Mouse (Mus musculus): ENCODE measurements around the gene 4930402H24Rik. TPM values are rescaled to one million over a fixed set of nuclear protein-coding genes. Genes with fewer than 3 reads are reported as not detected.

Gene 4930402H24Rik
- total RNA-seq (2012; rRNA removed) (5.4 and 6.1 TPM in 2 replicates), polyA plus RNA-seq (2012; ENCODE audit: insufficient read depth in 1 of 2, insufficient read length in 2 of 2, low read depth in 1 of 2, low replicate concordance in 2 of 2, missing spikeins in 1 of 2) (1 to 10 TPM in 1 of 2 experiments, not detected in 1; 6.2 TPM)

DNA sequence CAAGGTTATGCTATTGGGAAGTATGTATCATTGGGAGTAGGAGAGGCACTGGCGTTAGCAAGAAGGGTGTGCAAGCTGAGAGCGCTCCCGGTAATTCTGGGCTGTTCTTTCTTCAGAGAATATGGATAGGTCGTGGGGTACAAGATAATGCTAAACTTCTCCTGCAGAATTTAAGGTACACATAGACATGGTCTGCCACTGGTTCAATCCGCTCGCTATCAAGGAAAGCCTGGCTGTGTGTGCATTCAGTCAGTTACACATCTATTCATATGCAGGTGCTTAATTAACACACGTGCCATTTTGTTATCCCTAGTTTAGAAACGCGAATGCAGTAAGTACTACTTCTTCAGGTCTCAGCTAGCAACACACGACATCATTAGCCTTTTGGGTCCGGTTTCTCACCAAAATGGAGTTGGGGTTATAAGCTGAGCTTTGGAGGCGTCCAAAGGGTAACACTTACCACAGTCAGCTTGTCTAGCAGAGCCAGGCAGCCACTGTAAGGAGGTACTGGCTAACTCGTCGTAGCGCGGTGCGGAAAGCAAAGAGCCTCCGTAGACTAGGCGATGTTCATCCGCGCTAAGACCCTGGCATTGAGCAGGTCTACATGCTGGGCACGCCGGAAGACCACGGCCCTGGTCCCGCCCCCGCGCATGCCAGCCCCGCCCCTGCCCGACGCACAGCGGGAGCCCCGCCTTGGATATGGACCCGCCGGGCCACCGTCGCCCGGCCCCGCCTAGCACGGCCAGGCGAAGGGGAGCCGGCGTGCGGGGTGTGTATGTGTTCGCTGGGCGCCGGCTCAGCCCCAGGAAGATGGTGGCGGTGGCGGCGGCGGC is at the start of gene 4930402H24Rik, which contains the start of gene Atrn:
Gene 4930402H24Rik (minus strand): TSS at position 656 of the 833 bp plus-strand sequence.
Gene Atrn (plus strand): TSS at position 745 of the 833 bp plus-strand sequence.
- Histone ChIP-seq H3K79me2 (ENCODE audit: control insufficient read depth, insufficient read depth, low read length, poor library complexity) (peaks cover 12% of the 10 kb centered on the region), H3K27me3 (ENCODE audit: control insufficient read depth in 1 of 2, insufficient read depth in 2 of 2, low read length in 2 of 2) (no peaks in the 10 kb centered on the region), H3K4me1 (ENCODE audit: control insufficient read depth in 1 of 2, insufficient read depth in 2 of 2, low read length in 2 of 2) (peaks cover 3 to 10% of the 10 kb centered on the region in 2 experiments; a peak in 2 of 4 replicates), H3K36me3 (ENCODE audit: control insufficient read depth in 1 of 2, insufficient read depth in 2 of 2, low read length in 2 of 2) (peaks cover 0 to 15% of the 10 kb centered on the region in 2 experiments; a peak in 2 of 4 replicates), H3K4me3 (ENCODE audit: control insufficient read depth in 1 of 2, insufficient read depth in 1 of 2, low read depth in 2 of 2, low read length in 2 of 2) (peak within 1 kb of the TSS; percentile 93 to 100), H3K9ac (ENCODE audit: control insufficient read depth, low read depth, low read length, poor library complexity, severe bottlenecking) (peak within 1 kb of the TSS; percentile 92), H3K9me3 (replicated peaks; ENCODE audit: insufficient read depth, low read length) (no peaks in the 10 kb centered on the region), H3K27ac (ENCODE audit: control insufficient read depth, low read depth, low read length) (peak within 1 kb of the TSS; percentile 74)
- DNase-seq (ENCODE audit: low read depth, low spot score): peak; percentile 94
- TF ChIP-seq HCFC1 (IDR thresholded peaks at IDR 0.05; ENCODE audit: low read depth, low read length) (peak; percentile 85), TBP (IDR thresholded peaks at IDR 0.05; ENCODE audit: low read depth, low read length) (0 out of 2 replicates have a peak, but pooled peaks have one; percentile 36), MYC (IDR thresholded peaks at IDR 0.05; ENCODE audit: low read depth, low read length) (peak; percentile 37; the same call in 1 of the 2 replicates), MAZ (IDR thresholded peaks at IDR 0.05; ENCODE audit: low read depth, low read length) (peak; percentile 89; the same call in 1 of the 2 replicates), KAT2A (conservative IDR thresholded peaks at IDR 0.05; ENCODE audit: low read depth, low read length) (no peak; the same call in 1 of the 2 replicates), POLR2AphosphoS2 (IDR thresholded peaks at IDR 0.05; ENCODE audit: low read length) (peak; percentile 75), TCF12 (IDR thresholded peaks at IDR 0.05; ENCODE audit: low read depth, low read length) (peak; percentile 64), MAX (IDR thresholded peaks at IDR 0.05; ENCODE audit: low read length) (no peak; the same call in 1 of the 2 replicates), MXI1 (IDR thresholded peaks at IDR 0.05; ENCODE audit: low read depth, low read length) (peak; percentile 78), BHLHE40 (IDR thresholded peaks at IDR 0.05; ENCODE audit: borderline replicate concordance, low read depth, low read length) (0 out of 2 replicates have a peak, but pooled peaks have one; percentile 19), ELF1 (IDR thresholded peaks at IDR 0.05; ENCODE audit: low read depth, low read length) (peak; percentile 71), NELFE (IDR thresholded peaks at IDR 0.05; ENCODE audit: low read depth, low read length) (peak; percentile 70), ZMIZ1 (IDR thresholded peaks at IDR 0.05; ENCODE audit: low read depth, low read length) (peak; percentile 70), POLR2A (IDR thresholded peaks at IDR 0.05; ENCODE audit: control insufficient read depth in 1 of 2, insufficient read depth in 1 of 2, low read depth in 1 of 2, low read length in 2 of 2, poor library complexity in 1 of 2) (peak; percentile 83 to 93; a peak in 2 of 4 replicates), EP300 (IDR thresholded peaks at IDR 0.05; ENCODE audit: low read depth in 1 of 2, low read length in 2 of 2) (no peak), SIN3A (IDR thresholded peaks at IDR 0.05; ENCODE audit: low read length) (peak; percentile 84), NRF1 (IDR thresholded peaks at IDR 0.05; ENCODE audit: insufficient read depth, low read depth, low read length, poor library complexity, severe bottlenecking) (peak; percentile 64), CHD2 (IDR thresholded peaks at IDR 0.05; ENCODE audit: low read length) (no peak)
